Mouse (Mus musculus) G1E (cell line): ENCODE data around the gene Mcl1. TPM values are rescaled to one million over a fixed set of nuclear protein-coding genes. Genes with fewer than 3 reads are reported as not detected.

Source experiments
- ATAC-seq: 2 replicates; pipeline ENCODE4 v1.8.0; 2016; ENCODE audit warnings: mild to moderate bottlenecking; ENCODE audit not compliant: insufficient number of reproducible peaks, poor library complexity, low FRiP score, severe bottlenecking; ENCODE audit errors: extremely low read depth
- DNase-seq: peaks from one replicate; pipeline ENCODE4 v3.0.0; 2012; ENCODE audit warnings: low spot score
- H3K27me3 ChIP-seq: 2 replicates; pipeline ENCODE4 v1.6.1; 2012; ENCODE audit warnings: mild to moderate bottlenecking, low read length, inconsistent platforms; ENCODE audit not compliant: insufficient read depth
- H3K36me3 ChIP-seq: replicated peaks from 2 replicates; pipeline ENCODE3; 2012; ENCODE audit warnings: mild to moderate bottlenecking, inconsistent platforms
- H3K4me1 ChIP-seq: 2 replicates; pipeline ENCODE4 v1.6.1; 2012; ENCODE audit warnings: low read depth, low read length, inconsistent platforms, mixed read lengths; ENCODE audit not compliant: insufficient read depth
- H3K4me3 ChIP-seq: 2 replicates; pipeline ENCODE4 v1.5.1; 2012; ENCODE audit warnings: low read depth, mild to moderate bottlenecking, inconsistent platforms, low read length, moderate library complexity, mixed read lengths
- H3K9me3 ChIP-seq: replicated peaks from 2 replicates; pipeline ENCODE4 v1.6.1; 2012; ENCODE audit warnings: inconsistent platforms
- CTCF ChIP-seq: IDR thresholded peaks from 2 replicates; pipeline ENCODE4 v1.5.1; 2012; ENCODE audit warnings: low read depth, low read length, inconsistent platforms, mixed read lengths
- GATA1 ChIP-seq: IDR thresholded peaks from 2 replicates; pipeline ENCODE4 v1.6.1; 2012; ENCODE audit warnings: borderline replicate concordance, low read length, inconsistent platforms, mixed read lengths
- GATA2 ChIP-seq: IDR thresholded peaks from 2 replicates; pipeline ENCODE4 v1.6.1; 2012; ENCODE audit warnings: low read depth, low read length, inconsistent platforms, borderline replicate concordance
- POLR2AphosphoS5 ChIP-seq: IDR thresholded peaks from 2 replicates; pipeline ENCODE4 v1.6.1; 2012; ENCODE audit warnings: low read depth, low read length, inconsistent platforms; ENCODE audit not compliant: insufficient replicate concordance
- TAL1 ChIP-seq: conservative IDR thresholded peaks from 2 replicates; pipeline ENCODE4 v1.6.1; 2012; ENCODE audit warnings: low read depth, low read length, inconsistent platforms, mixed read lengths
- polyA plus RNA-seq: library from polyadenylated mRNA; stranded (reverse); fragments of >175 nt; gene quantifications from 2 replicates; pipeline ENCODE4 v1.2.3, GENCODE M21; 2012
- total RNA-seq, 2 experiments: library from RNA; stranded (forward) in 1 of 2; stranded (reverse) in 1 of 2; fragments of 200-1000 nt in 1 of 2; fragments of >200 nt in 1 of 2; fragmentation: Nextera tagmentation in 1 of 2; gene quantifications; 2 replicates each; pipeline ENCODE4 v1.2.3; 2014 to 2017

Gene Mcl1
- total and polyA plus RNA-seq, 3 experiments = 264 to 296 (median 280) TPM

DNA sequence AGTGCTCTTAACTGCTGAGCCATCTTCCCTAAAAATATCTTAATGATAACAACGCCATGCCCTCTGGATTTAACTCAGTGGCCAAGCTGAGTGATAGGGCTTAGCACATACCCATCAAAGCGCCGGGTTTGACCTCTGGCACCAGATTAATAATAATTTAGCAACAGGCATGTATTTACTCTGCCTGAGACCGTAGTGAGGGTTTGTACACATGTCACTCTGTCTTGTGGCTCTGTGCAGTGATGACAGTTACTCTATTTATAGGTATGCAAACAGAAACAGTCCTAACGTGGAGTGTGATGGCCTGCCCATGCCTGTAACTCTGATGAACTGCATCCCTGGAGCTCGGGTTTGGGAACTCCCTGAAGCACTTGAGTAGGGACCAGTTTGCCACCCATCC is 34.1 kb downstream of the Mcl1 start:
- DNase-seq = no peak
- Histone ChIP-seq H3K36me3 (peaks cover 4% of the 10 kb centered on the region), H3K9me3 (no peaks in the 10 kb centered on the region), H3K27me3 (peaks cover 2% of the 10 kb centered on the region; the same call in 1 of the 2 replicates), H3K4me3 (no peak overlapping the region), H3K4me1 (peaks cover 24% of the 10 kb centered on the region)
- TF ChIP-seq GATA2 = no peak
- no peak for TF ChIP-seq TAL1
- no peak for TF ChIP-seq GATA1
- TF ChIP-seq POLR2AphosphoS5 = no peak
- TF ChIP-seq CTCF = no peak
- ATAC-seq = no peak

DNA sequence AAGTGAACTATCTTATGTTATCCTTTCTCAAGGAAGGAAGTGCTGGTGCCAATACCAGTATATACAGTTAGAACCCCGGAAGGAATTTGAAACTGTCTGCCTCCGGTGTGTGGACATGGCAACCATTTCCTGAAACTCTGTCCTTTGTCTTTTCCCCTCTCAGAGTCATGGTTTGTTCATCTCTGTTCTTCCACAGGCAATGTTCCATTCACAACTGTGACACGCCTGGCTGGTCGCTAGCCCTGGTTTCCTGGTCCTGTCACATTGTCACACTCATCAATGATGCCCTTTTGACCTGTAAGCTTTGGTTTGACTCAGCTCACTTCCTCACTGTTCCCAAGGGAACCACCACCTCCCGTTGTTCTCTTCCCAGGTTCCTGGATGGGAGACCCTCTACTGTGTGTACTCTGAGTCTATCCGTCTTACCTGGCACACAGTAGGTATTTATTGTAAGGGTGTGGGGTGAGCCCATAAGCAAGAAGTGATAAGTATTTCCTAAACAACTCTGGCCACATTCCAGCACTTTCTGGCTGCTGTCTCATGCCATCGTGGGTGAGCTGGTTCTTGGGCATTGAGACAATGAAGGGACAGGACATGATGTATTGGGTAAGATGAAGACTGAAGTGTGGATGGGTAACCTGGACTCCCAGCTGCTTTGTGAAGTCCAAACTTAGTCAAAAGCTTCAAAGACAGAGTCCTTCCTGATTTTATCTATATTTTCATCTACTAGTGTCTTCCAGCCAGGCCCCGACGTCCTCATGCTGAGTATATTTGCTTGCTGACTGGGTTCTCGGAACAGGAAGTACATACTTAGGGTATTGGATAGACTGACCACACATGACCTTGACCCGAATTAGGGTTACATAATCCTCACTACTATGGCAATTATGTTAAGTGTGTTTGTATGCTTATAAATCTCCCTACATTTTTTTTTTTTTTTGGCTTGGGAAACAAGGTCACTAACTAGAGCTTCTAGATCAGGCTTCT is 35.5 kb downstream of the Mcl1 start:
- no peak for TF ChIP-seq POLR2AphosphoS5
- no peak for TF ChIP-seq GATA1
- TF ChIP-seq CTCF = no peak
- no peak for TF ChIP-seq TAL1
- TF ChIP-seq GATA2 = no peak
- Histone ChIP-seq H3K9me3 (no peaks in the 10 kb centered on the region), H3K27me3 (no peaks in the 10 kb centered on the region), H3K36me3 (peaks cover 4% of the 10 kb centered on the region), H3K4me1 (peaks cover 20% of the 10 kb centered on the region), H3K4me3 (no peak overlapping the region)
- no peak for ATAC-seq
- DNase-seq = no peak

DNA sequence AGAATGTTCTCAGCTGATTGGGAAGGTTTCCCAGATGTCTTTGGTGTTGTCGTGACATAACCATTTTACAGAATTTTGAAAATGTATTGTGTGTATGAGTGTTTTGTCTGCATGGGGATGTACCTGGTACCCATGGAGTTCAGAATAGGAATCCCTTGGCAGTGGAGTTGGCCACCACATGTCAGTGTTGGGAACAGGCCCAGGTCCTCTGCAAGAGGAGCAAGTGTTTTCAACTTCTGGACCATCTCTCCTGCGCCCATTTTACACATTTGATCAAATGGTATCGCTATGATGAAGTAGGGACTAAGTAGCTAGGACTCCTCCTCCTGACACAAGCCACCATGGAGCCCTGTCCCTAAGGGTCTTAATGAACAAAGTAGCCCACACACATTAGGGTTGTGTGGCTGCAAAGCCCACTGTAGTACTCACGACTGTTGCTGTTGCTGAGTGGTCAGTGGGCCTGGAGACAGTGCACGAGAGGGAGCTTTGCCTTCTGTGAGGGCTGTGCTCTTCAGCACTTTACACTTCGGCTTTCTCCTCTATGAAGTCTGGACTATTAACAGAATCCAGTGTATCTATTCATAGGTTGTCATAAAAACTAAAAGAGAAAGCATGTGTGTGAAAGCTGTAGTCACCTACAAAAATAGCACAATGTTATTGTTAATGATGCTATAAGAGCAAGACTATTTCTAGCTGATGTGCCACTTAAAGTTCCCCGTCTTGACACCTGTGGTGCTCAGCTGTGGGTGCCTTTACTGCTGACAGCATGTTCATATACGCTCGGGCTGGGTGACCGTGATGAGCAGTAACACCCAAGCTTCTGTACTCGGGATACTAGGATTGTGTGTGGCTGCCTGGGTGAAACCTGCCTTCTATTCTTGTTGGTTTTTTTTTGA is 36.5 kb downstream of the Mcl1 start:
- Histone ChIP-seq H3K4me3 (no peak overlapping the region), H3K9me3 (no peaks in the 10 kb centered on the region), H3K4me1 (peaks cover 14% of the 10 kb centered on the region), H3K36me3 (peaks cover 4% of the 10 kb centered on the region), H3K27me3 (no peaks in the 10 kb centered on the region)
- TF ChIP-seq GATA1 = no peak
- no peak for TF ChIP-seq POLR2AphosphoS5
- no peak for TF ChIP-seq TAL1
- TF ChIP-seq CTCF = no peak
- no peak for TF ChIP-seq GATA2
- DNase-seq (no peak), ATAC-seq (no peak)

DNA sequence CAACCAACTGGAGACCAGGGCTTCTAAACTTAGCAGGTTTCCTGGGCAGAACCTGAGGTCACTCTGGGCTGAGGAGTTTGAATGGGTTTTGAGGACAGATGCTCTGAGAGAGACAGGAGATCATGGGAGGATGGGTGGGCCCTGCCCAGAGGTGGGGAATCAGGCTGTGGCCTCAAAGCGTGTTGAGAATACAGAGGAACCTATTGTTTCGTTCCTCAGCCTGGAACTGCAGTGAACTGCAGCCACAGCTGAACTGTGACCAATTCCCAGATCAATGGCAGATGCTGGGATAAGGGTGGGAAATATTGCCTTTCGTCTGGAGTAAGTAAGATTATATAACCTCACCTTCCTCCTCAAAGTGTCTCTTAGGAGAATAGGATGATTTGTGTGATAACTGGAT is 37.2 kb downstream of the Mcl1 start:
- H3K27me3 ChIP-seq = no peaks in the 10 kb centered on the region; the same call in 1 of the 2 replicates
- ATAC-seq (no peak), DNase-seq (no peak)
- no peak overlapping the region for H3K4me3 ChIP-seq
- TF ChIP-seq TAL1 = no peak
- TF ChIP-seq CTCF = no peak
- no peak for TF ChIP-seq POLR2AphosphoS5
- TF ChIP-seq GATA2 = no peak
- no peak for TF ChIP-seq GATA1
- peaks cover 4% of the 10 kb centered on the region for H3K36me3 ChIP-seq
- H3K4me1 ChIP-seq = peaks cover 17% of the 10 kb centered on the region
- H3K9me3 ChIP-seq = no peaks in the 10 kb centered on the region

DNA sequence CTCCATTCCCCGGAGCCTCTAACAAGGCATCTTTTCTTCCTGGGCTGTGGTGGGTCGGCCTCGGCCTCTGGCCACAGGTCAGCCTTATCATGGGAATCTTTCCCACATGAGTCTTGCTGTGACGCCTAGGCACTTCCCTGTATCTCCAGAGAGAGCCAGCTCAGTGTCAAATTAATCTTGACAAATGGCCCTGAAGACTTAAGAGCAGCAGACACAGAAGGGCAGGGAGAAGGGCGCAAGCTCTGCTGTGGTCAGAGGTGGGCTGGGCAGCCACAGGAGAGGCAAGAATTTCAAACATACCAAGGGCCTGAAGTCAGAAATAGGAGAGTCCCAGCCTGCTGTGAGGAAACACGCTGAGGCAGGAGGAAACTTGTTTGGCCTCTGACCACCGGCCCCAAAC is 37.8 kb downstream of the Mcl1 start:
- H3K9me3 ChIP-seq = no peaks in the 10 kb centered on the region
- H3K4me1 ChIP-seq = peaks cover 17% of the 10 kb centered on the region
- no peak overlapping the region for H3K4me3 ChIP-seq
- no peak for DNase-seq
- TF ChIP-seq GATA2 (no peak), CTCF (no peak), POLR2AphosphoS5 (no peak), TAL1 (no peak), GATA1 (no peak)
- peaks cover 4% of the 10 kb centered on the region for H3K36me3 ChIP-seq
- no peak for ATAC-seq
- H3K27me3 ChIP-seq = no peaks in the 10 kb centered on the region; the same call in 1 of the 2 replicates

DNA sequence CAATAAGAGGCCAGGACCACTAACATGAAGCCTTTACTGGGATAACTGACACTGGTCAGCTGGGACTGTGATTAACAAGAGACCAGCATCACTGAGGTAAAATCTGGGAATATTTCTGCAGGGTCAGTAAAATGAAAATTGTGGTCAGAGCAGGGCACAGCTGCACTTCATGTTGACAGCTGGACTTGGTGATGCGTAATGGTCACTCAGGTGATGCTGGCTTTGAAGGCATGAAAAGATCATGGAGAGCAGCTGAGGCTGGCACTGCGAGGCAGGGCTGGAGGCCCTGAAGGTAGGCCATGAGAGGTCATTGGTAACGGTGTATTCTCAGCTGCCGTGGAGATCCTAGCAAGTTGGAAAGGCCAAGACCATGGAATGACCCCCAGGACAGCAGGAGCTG is 39.7 kb downstream of the Mcl1 start:
- peaks cover 4% of the 10 kb centered on the region for H3K36me3 ChIP-seq
- no peak overlapping the region for H3K4me3 ChIP-seq
- H3K4me1 ChIP-seq = peaks cover 27% of the 10 kb centered on the region
- ATAC-seq (no peak), DNase-seq (no peak)
- H3K9me3 ChIP-seq = no peaks in the 10 kb centered on the region
- TF ChIP-seq GATA2 (no peak), POLR2AphosphoS5 (no peak), TAL1 (no peak), CTCF (no peak), GATA1 (no peak)
- H3K27me3 ChIP-seq = no peaks in the 10 kb centered on the region; the same call in 1 of the 2 replicates
